Mouse (Mus musculus): ENCODE results near the gene Pkig.
"Not testable (repeated sequence)": the region's sequence is repeated elsewhere in the genome, so short reads cannot be mapped to it uniquely, and the experiment has no call there.

Gene Pkig

DNA sequence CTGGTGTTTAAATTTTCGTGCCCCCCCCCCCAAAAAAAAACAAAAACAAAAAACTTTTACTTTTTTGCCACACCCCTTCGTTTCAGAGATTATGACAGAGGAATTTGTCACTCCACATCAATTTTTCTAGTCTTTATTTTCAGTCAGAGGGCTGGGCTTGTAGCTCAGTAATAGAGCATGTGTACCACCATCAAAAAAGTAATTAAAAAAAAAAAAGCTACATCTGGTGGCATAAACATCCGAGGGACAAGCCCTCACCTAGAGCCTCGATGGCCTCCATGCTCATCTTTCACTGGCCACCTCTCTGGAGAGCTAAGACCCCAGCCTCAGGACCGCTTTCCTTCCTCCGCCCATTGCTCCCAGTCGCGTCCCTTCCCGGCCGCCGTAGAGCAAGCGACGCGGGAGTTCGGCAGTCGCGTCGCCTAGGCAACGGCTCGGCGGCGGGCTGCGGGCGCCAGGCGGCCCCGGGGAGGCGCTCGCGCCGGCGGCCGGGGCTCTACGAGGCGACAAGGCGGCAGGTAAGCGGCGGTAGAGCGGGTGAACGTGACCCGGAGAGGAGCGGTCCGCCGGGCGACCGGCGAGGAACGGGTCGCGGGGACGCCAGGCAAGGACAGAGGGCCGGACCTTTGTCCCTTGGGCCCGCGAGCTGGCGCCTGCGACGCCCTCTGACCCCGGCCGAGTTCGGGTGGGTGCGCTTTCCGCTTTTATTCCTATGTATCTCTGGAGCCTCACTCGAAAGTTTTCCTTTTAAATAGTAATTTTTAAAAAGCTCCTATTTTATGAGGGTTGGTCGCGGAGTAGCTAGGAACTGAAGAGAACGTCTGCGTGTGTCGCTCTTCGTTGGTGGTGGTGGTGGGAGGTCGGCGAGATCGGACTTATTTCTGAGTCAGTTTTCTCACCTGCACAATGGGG lies at the start of gene Pkig:
Gene Pkig (plus strand): TSS at position 412 of the 912 bp plus-strand sequence.
- in situ Hi-C loops (cut with MboI, MseI), result no loop called here

DNA sequence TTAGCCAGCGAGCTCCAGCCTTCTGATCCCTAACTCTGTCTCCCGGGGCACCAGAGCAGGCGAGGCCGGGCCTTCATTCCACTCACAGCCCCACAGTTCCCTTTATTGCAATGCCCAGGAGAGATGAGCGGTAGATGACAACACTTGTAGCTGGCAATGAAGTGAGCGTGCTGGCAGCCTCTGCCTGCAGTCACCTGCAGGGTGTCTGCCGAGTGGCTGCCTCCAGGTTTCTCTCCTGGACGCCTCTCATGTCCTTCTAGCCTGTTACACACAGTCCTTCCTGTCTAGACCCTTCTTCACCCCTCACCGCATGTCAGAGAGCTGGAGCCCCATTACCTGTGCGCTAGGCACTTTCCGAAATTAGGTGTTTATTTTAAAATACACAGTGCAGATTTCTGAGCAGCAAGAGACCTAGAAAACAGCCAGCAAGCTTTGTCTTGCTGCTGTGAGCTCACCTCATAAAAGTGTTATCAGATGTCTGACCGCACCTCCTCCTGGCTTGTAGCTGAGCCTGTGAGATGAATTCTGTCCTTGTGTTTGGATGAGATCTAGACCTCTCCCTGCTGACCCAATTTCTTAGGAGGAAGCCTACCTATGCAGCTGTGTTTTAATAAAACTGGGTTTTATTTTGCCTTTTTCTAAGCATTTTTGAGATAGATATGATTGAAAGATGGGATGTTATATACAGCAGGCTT lies 48.8 kb upstream of the Pkig start:
- in situ Hi-C loops (cut with MboI, MseI), result loop anchor here (10.0 kb wide), 1 partner anchor 685 kb away; no protein-coding TSS in a partner anchor

DNA sequence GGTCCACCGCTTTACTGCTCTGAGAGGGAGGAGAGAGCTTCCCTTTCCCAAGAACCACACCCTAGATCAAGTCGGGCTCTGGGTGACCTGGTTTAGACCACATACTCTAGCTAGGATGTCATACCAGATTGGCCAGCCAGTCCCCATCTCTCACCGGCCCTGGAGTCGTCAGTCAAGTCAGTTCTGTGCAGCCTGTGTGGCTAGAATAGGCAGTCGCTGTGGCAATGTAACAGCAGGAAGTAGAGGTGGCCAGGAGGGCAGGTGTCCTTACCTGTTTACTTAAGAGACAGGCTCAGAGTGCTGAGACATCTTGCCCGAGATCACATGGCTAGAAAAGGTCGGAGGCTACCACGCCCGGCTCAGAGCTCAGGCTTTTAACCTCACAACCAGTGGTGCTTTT lies 47.0 kb upstream of the Pkig start:
- in situ Hi-C loops (cut with MboI, MseI), result no loop called here

DNA sequence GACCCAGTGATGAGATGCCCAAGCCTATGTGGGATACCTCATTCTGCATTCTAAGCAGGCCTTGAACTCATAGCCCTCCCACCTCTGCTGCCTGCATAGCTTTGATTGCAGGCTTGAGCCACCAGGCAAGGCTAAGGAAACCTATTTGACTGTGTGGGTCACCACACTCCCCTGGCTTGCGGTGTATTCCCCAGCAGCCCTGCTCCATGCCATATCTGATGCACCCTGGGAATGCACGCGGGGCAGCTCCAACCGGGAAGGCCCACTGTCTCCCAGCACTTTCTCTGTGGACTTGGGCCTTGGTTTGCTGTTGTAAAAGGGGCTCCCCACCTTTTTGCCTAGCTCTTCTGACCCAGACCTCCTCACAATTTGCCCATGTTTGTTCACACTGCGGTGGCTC lies 45.0 kb upstream of the Pkig start:
- in situ Hi-C loops (cut with MboI, MseI), result no loop called here

DNA sequence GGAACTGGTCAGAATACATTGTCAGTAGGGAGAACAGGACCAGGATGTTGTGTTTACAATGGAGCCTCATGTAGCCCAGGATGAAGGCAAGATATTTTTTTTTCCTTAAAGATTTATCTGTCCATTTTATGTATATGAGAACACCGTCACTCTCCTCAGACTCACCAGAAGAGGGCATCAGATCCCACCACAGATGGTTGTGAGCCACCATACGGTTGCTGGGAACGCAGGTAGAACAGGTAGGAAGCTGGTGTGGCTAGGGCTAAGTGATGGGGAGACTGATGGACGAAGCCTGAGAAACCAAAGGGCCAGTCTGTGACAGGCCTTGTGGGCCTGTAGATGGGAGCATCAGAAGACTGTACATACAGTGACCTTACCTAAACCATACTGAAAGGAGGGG lies 44.2 kb upstream of the Pkig start:
- in situ Hi-C loops (cut with MboI, MseI), result no loop called here

DNA sequence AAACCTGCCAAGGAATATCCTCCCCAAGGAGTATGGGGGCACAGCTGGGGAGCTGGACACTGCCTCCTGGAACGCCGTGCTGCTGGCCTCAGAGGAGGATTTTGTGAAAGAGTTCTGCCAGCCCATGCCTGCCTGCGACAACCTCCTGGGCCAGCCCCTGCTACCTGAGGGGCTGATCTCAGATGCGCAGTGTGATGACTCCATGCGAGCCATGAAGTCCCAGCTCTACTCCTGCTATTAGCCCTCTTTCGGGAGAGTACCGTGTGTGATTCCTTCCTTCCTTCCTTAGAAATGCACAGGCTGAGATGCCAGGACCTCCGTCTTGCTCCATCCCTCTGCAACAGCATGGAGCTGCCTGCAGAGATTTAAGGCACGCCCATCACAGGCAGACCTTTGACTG lies 42.8 kb upstream of the Pkig start:
- in situ Hi-C loops (cut with MboI, MseI), result no loop called here

DNA sequence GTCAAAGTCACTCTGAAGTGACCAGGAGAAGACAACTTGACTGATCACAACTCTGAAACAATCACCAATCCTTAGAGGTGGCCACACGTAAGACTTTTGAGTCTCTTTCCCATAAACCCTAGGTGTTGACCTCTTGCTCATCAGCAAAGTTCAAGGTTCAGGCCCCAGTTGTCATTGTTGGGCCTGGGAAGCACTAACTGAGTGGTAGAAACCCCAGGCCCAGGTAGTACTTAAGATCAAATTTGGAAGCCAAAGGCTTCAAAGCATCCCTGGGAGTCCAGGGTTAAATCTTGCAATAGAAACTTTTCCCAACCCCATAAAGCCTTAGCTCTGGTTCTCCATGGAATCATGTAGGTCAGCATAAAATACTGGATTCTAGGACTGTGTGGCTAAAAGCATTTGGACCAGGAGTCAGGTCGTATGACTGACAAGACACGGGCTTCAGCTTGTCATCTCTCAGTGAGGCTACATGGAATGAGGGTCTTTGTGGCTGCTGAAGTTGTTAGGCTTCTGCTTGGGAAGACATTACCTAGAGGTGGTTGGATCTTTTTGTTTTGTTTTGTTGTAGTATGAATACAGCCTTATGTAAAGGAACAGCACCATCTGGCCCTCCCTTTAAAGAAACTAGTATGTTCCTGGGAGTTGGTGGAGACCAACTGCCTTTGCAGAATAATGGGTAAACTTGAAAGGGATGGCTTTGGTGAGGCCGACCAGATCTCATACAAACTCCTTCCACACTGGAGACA lies 42.1 kb upstream of the Pkig start:
- in situ Hi-C loops (cut with MboI, MseI), result no loop called here

DNA sequence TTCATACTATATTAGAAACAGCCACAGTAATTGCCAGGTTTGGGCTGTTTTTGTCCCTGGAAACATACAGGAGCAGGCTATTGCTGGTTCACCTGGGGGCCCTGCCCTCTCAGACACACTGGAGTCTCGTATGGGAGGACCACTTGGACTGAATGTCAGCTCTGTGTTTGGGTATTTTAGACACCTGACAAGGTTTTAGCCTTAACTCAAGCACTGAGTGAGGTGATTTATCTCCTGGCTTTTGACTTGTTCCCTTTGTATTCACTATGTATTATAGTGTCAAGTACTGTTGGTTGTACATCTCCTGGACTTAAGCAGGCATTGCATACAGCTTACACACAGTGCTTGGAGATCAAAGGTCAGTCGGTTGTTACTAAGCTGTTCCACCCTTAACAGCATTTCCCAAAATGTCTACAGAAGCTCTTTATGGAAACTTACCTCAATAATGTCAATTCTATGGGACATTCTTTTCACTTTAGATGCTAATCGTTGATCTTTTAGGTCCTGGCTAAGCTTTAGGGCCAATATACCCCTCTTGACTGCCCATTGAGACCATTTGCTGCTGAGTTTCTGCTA lies 41.4 kb upstream of the Pkig start:
- in situ Hi-C loops (cut with MboI, MseI), result no loop called here

DNA sequence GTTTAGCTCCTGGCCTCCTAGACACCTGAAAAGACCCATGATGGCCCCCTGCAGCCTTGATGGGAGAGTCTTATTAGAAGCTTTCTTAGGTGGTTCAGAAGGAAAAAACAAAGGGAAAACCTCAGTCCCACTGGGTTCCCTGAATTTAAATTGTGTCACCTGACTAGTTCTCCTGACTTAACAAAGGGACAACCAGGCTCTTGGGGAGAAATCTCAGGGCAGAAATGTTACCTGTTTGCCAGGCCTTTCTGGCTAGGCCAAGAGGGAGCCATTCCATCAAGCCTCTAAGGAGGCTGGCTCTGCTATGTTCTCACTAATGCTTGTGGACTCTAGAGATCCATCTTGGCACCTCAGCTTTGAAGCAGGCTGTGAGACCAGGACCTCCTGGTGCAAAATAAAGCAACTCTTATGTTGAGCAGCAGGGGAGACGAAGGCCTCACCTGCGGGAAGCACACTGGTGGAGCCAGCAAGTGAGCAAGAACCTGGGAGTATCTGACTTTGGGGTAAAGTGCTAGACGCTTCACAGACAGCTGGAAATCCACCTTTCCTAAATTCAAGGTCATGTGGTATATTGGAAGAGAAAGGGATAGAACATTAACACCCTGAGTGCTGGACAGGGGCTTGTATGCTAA lies 40.8 kb upstream of the Pkig start:
- in situ Hi-C loops (cut with MboI, MseI), result no loop called here

DNA sequence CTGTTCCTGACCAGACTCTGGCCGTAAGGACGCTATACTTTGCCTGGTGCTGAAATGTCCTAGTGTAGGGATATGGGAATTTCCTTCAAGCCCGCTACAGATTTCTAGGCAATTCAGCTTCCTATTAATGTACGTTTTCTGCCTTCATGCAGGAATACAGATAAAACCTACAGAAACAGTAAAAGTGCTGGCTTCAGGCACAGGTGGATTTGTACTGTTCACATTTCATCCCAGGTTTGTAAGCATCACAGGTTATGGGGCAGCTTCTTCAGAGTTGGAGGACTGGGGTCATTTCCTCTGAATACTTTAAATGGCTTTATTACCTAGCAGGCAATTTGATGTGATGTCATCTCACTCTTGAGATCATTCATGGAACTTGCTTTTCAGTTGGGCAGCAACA lies 40.3 kb upstream of the Pkig start:
- in situ Hi-C loops (cut with MboI, MseI), result no loop called here

DNA sequence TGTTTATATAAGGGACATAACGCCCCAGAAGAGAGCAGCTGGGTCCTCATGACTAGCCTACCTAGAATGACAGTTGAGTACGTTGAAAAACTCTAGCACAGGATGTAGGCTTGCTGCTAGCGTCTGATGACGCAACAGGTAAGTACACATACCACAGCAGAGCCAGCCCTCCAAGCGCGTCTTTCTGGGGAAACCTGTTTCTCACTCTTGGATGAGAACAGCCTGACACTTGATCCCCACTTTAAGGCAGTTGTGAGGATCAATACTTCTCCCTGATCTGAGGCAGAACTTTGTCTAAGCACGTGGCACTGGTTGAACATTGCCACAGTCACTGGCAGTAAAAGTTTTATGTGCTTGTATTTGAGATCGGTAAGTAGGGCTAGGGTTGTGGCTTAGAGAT lies 37.7 kb upstream of the Pkig start:
- in situ Hi-C loops (cut with MboI, MseI), result no loop called here

DNA sequence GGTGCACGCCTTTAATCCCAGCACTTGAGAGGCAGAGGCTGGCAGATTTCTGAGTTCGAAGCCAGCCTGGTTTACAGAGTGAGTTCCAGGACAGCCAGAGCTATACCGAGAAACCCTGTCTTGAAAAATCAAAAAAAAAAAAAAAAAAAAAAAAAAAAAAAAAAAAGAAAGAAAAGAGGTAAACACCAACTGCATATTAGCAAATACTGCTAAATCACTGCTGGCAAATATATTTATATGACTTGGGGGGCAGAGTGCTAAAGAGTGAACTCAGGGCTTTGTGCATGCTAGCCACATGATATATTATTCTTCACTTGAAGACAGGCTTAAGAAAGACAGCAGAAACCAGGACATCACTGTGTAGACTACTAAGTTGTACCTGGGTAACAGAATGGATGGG lies 36.8 kb upstream of the Pkig start:
- in situ Hi-C loops (cut with MboI, MseI), result not testable (repeated sequence)

DNA sequence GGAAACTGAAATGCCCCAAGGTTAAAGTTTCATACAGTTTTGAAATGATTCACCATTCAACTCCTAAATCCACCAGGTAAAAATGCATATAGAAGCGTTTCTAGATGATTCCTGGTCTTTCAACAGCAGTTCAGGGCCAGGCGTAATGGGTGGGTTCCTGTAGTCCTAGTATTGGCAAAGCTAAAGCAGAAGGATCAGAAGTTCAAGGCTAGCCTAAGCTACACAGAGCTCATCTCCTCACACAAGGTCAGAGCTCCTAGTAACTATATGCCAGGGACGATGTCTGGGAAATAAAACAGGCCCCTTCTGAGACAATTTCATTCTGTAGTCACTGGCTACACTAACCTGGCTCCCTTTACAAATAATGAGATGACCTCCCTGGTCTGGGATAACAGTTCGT lies 27.0 kb upstream of the Pkig start:
- in situ Hi-C loops (cut with MboI, MseI), result no loop called here

DNA sequence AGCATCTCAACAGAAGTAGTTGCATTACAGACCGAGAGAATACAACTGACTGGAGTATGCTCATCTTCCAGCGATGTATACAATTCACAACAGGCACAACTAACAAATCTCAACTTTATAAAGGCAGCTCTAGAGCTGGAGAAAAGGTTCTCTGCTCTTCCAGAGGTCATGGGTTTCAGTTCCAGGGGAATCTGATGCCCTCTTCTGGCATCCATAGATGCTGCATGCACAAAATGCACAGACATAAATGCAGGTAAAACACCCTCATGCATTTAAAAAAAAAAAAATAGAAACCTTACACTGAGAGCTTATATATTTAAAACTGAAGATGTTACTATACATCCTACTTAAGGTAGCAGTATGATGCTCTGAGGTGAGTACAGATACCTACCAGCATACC lies 26.5 kb upstream of the Pkig start:
- in situ Hi-C loops (cut with MboI, MseI), result no loop called here

DNA sequence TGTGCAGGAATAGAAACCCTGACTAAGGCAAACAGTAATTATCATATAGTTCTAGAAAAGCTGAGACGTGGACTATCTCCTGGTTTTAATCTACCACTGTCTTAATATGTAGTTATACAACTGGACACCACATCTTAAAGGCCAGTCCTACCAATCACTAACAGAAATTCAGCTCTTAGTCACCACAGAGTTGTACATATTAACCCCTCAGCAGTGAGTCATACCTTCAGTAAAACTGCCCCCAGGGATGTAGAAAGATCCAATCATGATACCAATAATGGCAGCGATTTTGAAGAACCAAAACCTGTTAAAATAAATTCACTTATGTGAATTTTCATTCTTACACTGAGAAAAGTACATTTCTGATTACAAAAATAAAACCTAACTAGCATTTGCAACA lies 24.0 kb upstream of the Pkig start:
- in situ Hi-C loops (cut with MboI, MseI), result no loop called here

DNA sequence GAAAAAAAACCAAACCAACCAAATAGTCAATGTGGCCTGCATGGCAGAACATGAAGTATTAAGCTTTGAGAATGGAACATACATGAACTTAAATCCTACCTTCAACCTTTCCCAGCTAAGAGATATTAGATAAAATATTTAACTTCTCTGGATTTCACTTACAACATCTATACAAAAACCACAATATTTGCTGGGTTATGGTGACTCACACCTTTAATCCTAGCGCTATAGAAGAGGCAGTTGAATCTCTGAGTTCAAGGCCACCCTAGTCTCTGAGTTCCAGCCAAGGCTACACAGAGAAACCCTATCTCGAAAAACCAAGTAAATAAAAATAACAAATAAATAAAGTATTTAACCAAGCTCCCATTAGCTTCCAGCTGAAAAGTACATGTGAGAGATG lies 22.1 kb upstream of the Pkig start:
- in situ Hi-C loops (cut with MboI, MseI), result no loop called here

DNA sequence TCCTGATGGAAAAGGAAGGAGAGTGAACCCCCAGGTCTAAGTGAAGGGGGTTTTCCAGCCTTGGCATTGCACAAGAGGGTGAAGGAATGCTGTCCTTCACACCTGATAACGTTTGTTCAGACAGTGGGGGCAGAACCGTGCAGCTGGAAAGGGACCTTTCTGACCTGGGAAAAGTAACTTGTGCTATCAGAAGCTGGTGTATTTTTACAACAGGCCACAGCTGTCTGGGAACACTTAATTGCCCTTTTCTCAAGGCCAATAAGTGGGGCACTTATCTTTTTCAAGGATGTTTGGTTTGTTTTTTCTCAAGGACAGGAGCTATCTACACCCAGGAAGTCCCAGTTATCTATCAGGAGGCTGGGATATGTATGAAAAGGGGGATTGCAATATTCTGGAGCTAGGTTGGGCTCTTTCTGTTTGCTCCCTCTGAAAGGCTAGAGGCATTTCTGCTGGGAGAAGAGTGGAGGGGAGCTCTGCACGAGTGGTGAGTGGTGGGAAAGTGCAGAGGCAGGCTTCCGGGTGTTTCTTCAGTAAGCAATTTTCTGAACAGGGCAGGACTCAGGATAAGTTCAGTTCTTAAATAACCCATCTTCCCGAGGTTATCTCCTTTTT lies 20.4 kb upstream of the Pkig start:
- in situ Hi-C loops (cut with MboI, MseI), result no loop called here

DNA sequence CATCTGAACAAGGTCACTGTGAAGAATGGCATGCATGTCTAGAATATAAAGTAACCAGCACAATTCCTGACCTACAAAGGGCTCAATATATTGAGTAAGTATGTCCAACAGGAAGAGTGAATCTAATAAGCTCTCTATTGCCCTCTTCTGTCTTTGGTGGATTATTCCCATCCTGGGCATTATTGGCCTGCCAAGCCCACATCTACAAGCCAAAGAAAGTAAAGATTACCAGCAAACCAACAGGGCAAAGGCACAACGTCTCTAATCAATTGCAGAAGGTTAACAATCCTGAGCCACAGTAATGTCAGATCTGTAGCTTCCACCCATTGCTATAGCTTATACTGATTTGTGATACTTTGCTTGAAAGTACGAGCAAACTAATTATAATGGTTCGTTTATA lies 17.7 kb upstream of the Pkig start:
- in situ Hi-C loops (cut with MboI, MseI), result no loop called here

DNA sequence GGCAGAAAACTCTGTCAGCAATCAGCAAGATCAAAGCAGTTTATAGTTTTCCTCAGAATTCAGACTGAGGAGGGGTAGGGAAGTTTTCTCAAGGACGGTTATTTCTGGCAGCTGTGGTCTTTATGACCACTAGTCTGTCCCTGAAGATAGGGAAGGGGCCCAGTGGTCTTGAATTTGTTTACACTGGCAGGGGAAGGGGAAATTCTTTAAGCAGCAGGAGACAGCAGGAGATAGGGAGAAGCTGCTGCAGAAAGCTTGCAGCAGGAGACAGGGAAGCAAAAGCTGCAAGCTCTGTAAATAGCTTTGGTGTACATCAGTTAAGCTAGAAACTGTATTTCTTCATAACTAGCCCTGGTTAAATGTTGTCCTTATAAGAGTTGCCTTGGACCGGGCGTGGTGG lies 16.5 kb upstream of the Pkig start:
- in situ Hi-C loops (cut with MboI, MseI), result no loop called here

DNA sequence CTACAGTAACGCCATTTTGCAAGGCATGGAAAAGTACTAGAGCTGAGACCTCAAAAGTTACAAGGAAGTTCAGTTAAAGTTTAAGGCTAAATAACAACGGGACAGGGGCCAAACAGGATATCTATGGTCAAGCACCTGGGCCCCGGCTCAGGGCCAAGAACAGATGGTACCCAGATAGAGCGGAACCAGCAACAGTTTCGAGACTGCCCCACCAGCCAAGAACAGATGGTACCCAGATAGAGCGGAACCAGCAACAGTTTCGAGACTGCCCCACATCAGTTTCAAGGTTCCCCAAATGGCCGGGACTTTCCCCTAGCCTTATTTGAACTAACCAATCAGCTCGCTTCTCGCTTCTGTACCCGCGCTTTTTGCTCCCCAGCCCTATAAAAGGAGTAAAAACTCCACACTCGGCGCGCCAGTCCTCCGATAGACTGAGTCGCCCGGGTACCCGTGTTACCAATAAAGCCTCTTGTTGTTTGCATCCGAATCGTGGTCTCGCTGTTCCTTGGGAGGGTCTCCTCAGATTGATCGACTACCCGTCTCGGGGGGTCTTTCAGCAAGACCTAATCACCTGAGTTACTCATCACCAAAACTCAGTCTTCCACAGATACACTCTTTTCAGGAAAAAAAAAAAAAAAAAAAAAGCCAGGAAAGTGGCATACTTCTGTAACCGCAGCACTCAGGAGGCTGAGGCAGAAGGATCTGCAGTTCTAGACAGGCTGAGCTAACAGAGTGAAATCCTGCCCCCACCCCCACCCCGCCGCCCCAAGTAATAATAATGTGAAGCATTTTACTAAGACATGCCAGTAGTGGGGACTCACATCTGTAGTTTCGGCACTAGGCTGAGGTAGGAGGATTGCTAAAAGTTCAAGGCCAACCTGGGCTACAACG lies 15.3 kb upstream of the Pkig start:
- in situ Hi-C loops (cut with MboI, MseI), result no loop called here
